Mouse (Mus musculus): ENCODE measurements around the gene Mmp10. TPM values are rescaled to one million over a fixed set of nuclear protein-coding genes. Genes with fewer than 3 reads are reported as not detected.

The Mmp10 gene
- polyA plus RNA-seq, 1 experiment from 2014 or later: not detected

Other genes with a start within 250 kb of the Mmp10 start
- 0.08 TPM in 1 of 2 replicates, not detected in the other for gene Mmp13, start 229.8 kb upstream of the Mmp10 start, polyA plus RNA-seq (2014; fragmentation: Nextera tagmentation; extraction: Ambion mirVana)
- gene Mmp12, start 158.0 kb upstream of the Mmp10 start, polyA plus RNA-seq (2014; fragmentation: Nextera tagmentation; extraction: Ambion mirVana): not detected in 2 replicates
- not detected in 2 replicates for gene Mmp1b, start 114.3 kb upstream of the Mmp10 start, polyA plus RNA-seq (2014; fragmentation: Nextera tagmentation; extraction: Ambion mirVana)
- not detected in 2 replicates for gene Mmp3, start 56.5 kb upstream of the Mmp10 start, polyA plus RNA-seq (2014; fragmentation: Nextera tagmentation; extraction: Ambion mirVana)
- not detected in 2 replicates for gene Mmp8, start 56.1 kb downstream of the Mmp10 start, polyA plus RNA-seq (2014; fragmentation: Nextera tagmentation; extraction: Ambion mirVana)
- not detected in 2 replicates for gene Mmp27, start 69.0 kb downstream of the Mmp10 start, polyA plus RNA-seq (2014; fragmentation: Nextera tagmentation; extraction: Ambion mirVana)
- gene Mmp20, start 125.9 kb downstream of the Mmp10 start, polyA plus RNA-seq (2014; fragmentation: Nextera tagmentation; extraction: Ambion mirVana): not detected in 2 replicates
- not detected in 2 replicates for gene Mmp7, start 189.7 kb downstream of the Mmp10 start, polyA plus RNA-seq (2014; fragmentation: Nextera tagmentation; extraction: Ambion mirVana)